Mouse (Mus musculus): ENCODE data around the gene Fbxw21.

DNA sequence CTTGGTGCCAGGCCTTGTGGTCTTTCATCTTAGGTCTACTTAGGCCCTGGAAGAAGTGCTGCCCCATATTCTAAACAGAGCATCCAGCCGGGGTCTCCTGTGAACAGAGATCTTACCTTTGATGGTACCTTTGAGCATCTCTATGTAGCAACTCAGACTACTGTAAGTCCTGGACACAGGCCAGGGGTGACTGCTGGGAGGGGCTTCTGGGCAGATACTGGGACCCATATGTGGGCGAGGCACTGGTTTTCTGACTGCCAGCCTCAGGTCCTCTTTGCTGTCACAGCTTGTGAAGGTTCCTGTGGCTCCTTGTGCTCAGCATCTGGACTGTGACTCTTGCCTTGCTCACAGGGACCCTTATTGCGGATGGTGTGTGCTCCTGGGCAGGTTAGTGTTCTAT, 59.3 kb downstream of the Fbxw21 start:
- TF ChIP-seq ZC3H11A (IDR thresholded peaks at IDR 0.05; ENCODE audit: borderline replicate concordance, low read depth, low read length) (no peak), ZNF384 (IDR thresholded peaks at IDR 0.05; ENCODE audit: low read depth, low read length) (no peak)

Data from ES-E14 (cell line).